Mouse (Mus musculus) stomach, embryonic 14.5 days (tissue): ENCODE measurements around the gene Gm21119. TPM values are rescaled to one million over a fixed set of nuclear protein-coding genes. Genes with fewer than 3 reads are reported as not detected.
"Not testable (repeated sequence)": the region's sequence is repeated elsewhere in the genome, so short reads cannot be mapped to it uniquely, and the experiment has no call there.

Source experiments
- ATAC-seq: fragments of 200-750 bp; cut with Nextera tagmentation; 2 replicates; pipeline ENCODE4 v1.8.0; 2017; ENCODE audit warnings: low read depth, moderate TSS enrichment; ENCODE audit not compliant: insufficient number of reproducible peaks, insufficient read depth, low FRiP score
- H3K27ac ChIP-seq: fragments of 300-500 bp; sonication (generic); 2 replicates; pipeline ENCODE4 v1.5.1; 2014; ENCODE audit warnings: mild to moderate bottlenecking, low read length, moderate library complexity, mixed read lengths
- H3K27me3 ChIP-seq: fragments of 300-500 bp; sonication (generic); 2 replicates; pipeline ENCODE4 v1.6.1; 2014; ENCODE audit warnings: low read length, control low read depth, mixed read lengths; ENCODE audit not compliant: control insufficient read depth, insufficient read depth
- H3K36me3 ChIP-seq: fragments of 300-500 bp; sonication (generic); 2 replicates; pipeline ENCODE4 v1.6.1; 2014; ENCODE audit warnings: mild to moderate bottlenecking, control low read depth, low read length, moderate library complexity, mixed read lengths; ENCODE audit not compliant: control insufficient read depth, insufficient read depth
- H3K4me1 ChIP-seq: fragments of 300-500 bp; sonication (generic); 2 replicates; pipeline ENCODE4 v1.6.1; 2014; ENCODE audit warnings: low read length, control low read depth, mixed read lengths; ENCODE audit not compliant: control insufficient read depth, insufficient read depth
- H3K4me2 ChIP-seq: fragments of 300-500 bp; sonication (generic); replicated peaks from 2 replicates; pipeline ENCODE4 v1.6.1; 2014; ENCODE audit warnings: low read depth, low read length, control low read depth
- H3K4me3 ChIP-seq: fragments of 300-500 bp; sonication (generic); 2 replicates; pipeline ENCODE4 v1.5.1; 2014; ENCODE audit warnings: low read depth, low read length, control low read depth
- H3K9ac ChIP-seq: fragments of 300-500 bp; sonication (generic); replicated peaks from 2 replicates; pipeline ENCODE4 v1.6.1; 2014; ENCODE audit warnings: low read depth, mild to moderate bottlenecking, control low read depth, low read length, moderate library complexity, mixed read lengths
- H3K9me3 ChIP-seq: fragments of 300-500 bp; sonication (generic); 2 replicates; pipeline ENCODE4 v1.6.1; 2016; ENCODE audit warnings: low read depth, low read length, control low read depth; ENCODE audit not compliant: control insufficient read depth
- WGBS: fragments of 180-500 bp; shearing (Covaris S2); extraction: QIAGEN DNeasy Blood & Tissue Kit; methylation state at CpG from one replicate; pipeline ENCODE4 v1.1.7; 2014; 5-methylcytosine and 5-hydroxymethylcytosine counted together
- polyA plus RNA-seq: library from polyadenylated mRNA; unstranded; fragments of >200 nt; fragmentation: Nextera tagmentation; extraction: Ambion mirVana; gene quantifications from 2 replicates; pipeline ENCODE4 v1.2.1, GENCODE M21; 2014

The Gm21119 gene
- polyA plus RNA-seq, 1 experiment from 2014 or later = not detected

GRCm38 (mm10) chr8:20592732-20593272 is 21.9 kb upstream of the Gm21119 start:
- H3K9ac ChIP-seq, H3K4me3 ChIP-seq, H3K27me3 ChIP-seq, H3K9me3 ChIP-seq, ATAC-seq, H3K36me3 ChIP-seq, H3K4me2 ChIP-seq, H3K27ac ChIP-seq, H3K4me1 ChIP-seq: not testable (repeated sequence)
- WGBS = 33% methylated on average over 1 of the region's 5 CpGs

- H3K36me3 ChIP-seq, ATAC-seq, H3K4me1 ChIP-seq, H3K4me2 ChIP-seq, H3K27me3 ChIP-seq, H3K9ac ChIP-seq, H3K27ac ChIP-seq, H3K4me3 ChIP-seq, H3K9me3 ChIP-seq: not testable (repeated sequence)
- no CpG with 5 or more reads among the region's 4 CpGs for WGBS
Measured at GRCm38 (mm10) chr8:20593841-20594240, 20.9 kb upstream of the Gm21119 start.

GRCm38 (mm10) chr8:20596081-20596841 is 18.5 kb upstream of the Gm21119 start:
- H3K27ac ChIP-seq, H3K4me3 ChIP-seq, H3K36me3 ChIP-seq, H3K27me3 ChIP-seq, H3K9me3 ChIP-seq, H3K9ac ChIP-seq, ATAC-seq, H3K4me2 ChIP-seq, H3K4me1 ChIP-seq: not testable (repeated sequence)
- 87% methylated on average over 6 of the region's 9 CpGs for WGBS

- 77% methylated on average over 9 of the region's 13 CpGs for WGBS
- H3K4me2 ChIP-seq = not testable (repeated sequence)
- peak; percentile 82 for ATAC-seq
Measured at GRCm38 (mm10) chr8:20596842-20597708, 17.6 kb upstream of the Gm21119 start.

GRCm38 (mm10) chr8:20598300-20599170 is 16.2 kb upstream of the Gm21119 start:
- not testable (repeated sequence) for H3K4me2 ChIP-seq, H3K36me3 ChIP-seq, H3K27me3 ChIP-seq, H3K9ac ChIP-seq, H3K27ac ChIP-seq, H3K9me3 ChIP-seq, H3K4me3 ChIP-seq, H3K4me1 ChIP-seq
- WGBS = 80% methylated on average over 5 of the region's 10 CpGs
- ATAC-seq = peak; percentile 84; the same call in 1 of the 2 replicates

More at GRCm38 (mm10) chr8:20596842-20597708, 17.6 kb upstream of the Gm21119 start:
- not testable (repeated sequence) for H3K36me3 ChIP-seq, H3K9ac ChIP-seq, H3K27me3 ChIP-seq, H3K9me3 ChIP-seq, H3K4me1 ChIP-seq, H3K4me3 ChIP-seq, H3K27ac ChIP-seq

- not testable (repeated sequence) for H3K4me1 ChIP-seq, H3K9ac ChIP-seq, H3K9me3 ChIP-seq, H3K4me3 ChIP-seq, H3K4me2 ChIP-seq, H3K27me3 ChIP-seq, H3K36me3 ChIP-seq, H3K27ac ChIP-seq, ATAC-seq
- 87% methylated on average over 3 of the region's 6 CpGs for WGBS
Measured at GRCm38 (mm10) chr8:20599350-20599749, 15.4 kb upstream of the Gm21119 start.

GRCm38 (mm10) chr8:20610856-20611255 is 3.9 kb upstream of the Gm21119 start:
- H3K27ac ChIP-seq, ATAC-seq, H3K9me3 ChIP-seq, H3K9ac ChIP-seq, H3K4me2 ChIP-seq, H3K4me1 ChIP-seq, H3K36me3 ChIP-seq, H3K4me3 ChIP-seq, H3K27me3 ChIP-seq: not testable (repeated sequence)
- no CpG with 5 or more reads among the region's 1 CpGs for WGBS

- not testable (repeated sequence) for H3K4me3 ChIP-seq, H3K27me3 ChIP-seq, H3K9ac ChIP-seq, H3K4me1 ChIP-seq, H3K9me3 ChIP-seq, H3K27ac ChIP-seq, ATAC-seq, H3K36me3 ChIP-seq, H3K4me2 ChIP-seq
Measured at GRCm38 (mm10) chr8:20612721-20613120, 2.0 kb upstream of the Gm21119 start.
